Mouse (Mus musculus) testis, postnatal 14 days (tissue): ENCODE results near the gene Bnip3.

Experiments
- DNase-seq: peaks from one replicate; pipeline ENCODE4 v3.0.0; 2021; ENCODE audit warnings: low spot score

The Bnip3 gene

GRCm38 (mm10) chr7:138906441-138906840 lies 2.9 kb downstream of the Bnip3 start:
- no peak for DNase-seq

- DNase-seq: no peak
Observed at GRCm38 (mm10) chr7:138903886-138904435, 5.4 kb downstream of the Bnip3 start.

- no peak for DNase-seq
Observed at GRCm38 (mm10) chr7:138898743-138899142, 10.6 kb downstream of the Bnip3 start.

GRCm38 (mm10) chr7:138898122-138898521 lies 11.2 kb downstream of the Bnip3 start:
- no peak for DNase-seq

DNA sequence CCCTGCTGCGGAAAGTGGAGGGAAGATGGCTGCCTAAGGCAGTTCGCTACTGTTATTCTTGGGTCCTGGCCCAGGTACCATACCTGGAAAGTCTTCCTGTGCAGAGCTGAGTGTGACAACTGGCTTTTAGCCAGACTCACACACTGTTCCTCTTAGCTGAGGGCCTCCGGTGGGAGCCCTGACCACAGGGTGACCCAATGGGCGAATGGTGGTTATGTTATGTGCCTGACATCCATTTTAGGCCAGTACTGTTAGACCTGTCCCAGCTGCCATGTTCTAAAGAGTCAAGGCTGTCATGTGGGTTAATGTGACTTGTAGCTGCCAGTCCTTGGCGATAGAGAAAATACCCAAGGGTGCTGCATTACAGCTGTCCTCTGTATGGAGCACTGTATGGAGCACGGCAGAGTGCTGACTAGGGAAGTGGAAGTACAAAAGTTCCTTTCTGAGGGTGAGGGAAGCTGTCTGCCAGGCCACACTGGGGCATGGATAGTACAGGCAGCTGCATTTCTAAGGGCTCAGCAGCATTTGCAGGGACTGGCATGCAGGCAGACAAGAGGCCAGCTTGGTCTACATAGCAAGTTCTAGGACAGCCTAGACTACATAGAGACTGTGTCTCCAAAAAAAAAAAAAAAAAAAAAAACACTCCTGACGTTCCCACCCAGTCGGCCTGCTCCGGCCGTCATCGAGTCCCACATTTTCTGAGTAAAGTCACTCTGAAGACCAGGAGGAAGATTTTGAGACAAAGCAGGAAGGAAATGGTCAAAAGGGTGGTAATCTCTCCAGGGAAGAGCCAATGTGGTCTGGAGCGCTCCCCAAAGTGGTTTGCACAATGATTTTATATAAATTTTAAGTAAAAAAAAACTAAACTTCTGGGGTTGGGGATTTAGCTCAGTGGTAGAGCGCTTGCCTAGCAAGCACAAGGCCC lies 23.7 kb downstream of the Bnip3 start:
- no peak for DNase-seq

GRCm38 (mm10) chr7:138883724-138884123 lies 25.6 kb downstream of the Bnip3 start:
- no peak for DNase-seq

DNA sequence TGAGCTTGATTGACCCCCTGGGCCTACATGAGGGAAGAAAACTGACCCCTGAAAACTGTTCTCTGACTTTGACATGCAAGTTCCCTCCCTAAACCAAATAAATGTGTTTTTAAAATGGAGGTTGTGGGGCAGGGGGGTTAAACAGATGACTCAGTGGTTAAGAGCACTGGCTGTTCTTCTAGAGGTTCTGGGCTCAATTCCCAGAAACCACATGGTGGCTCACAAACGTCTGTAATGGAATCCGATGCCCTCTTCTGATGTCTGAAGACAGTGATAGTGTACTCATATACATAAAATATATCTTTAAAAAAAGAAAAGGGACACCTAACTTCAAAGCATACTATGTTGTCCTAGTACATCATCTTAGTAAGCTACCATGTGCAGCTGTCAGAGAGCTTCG lies 34.3 kb downstream of the Bnip3 start:
- DNase-seq: no peak

GRCm38 (mm10) chr7:138872956-138873355 lies 36.4 kb downstream of the Bnip3 start:
- DNase-seq: no peak

GRCm38 (mm10) chr7:138868316-138868715 lies 41.0 kb downstream of the Bnip3 start:
- no peak for DNase-seq

DNA sequence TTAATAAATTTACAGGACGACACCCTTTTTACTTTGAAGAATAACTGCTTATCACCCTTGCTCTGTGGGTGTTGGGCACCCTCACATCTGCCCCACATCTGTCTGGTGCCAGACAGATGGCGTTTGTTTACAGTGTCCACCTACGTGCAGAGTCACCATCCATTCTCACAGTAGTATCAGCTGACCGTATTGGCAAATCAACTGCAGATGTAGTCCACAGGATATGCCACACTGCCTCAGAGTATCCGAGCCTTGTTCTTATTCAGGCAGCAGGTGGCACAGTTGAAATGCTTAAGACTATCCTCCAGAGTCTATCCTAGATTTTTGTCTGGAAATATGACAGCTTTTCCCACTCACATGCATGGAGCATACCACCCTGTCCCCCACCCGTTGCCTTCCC lies 42.0 kb downstream of the Bnip3 start:
- DNase-seq: no peak

DNA sequence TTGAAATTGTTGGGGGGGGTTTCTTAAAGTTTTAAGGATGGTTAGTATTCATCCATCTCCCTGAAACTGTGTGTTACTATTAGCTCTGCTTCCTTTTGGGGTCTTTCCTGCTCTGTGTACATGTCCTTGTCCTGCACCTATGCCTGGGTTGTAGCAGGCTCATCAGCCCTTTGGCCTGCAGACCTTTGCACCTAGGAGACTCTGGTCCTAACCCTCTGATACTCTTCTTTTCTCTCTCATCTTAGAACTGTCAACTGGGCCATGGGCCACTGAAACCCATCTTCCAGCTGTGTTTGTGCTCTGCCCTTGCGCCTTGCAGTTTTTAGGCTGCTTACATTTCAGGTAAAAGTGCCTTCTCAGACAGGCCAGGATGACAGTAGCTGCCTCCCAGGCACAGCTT lies 44.5 kb downstream of the Bnip3 start:
- no peak for DNase-seq

GRCm38 (mm10) chr7:138863950-138864572 lies 45.3 kb downstream of the Bnip3 start:
- no peak for DNase-seq

DNA sequence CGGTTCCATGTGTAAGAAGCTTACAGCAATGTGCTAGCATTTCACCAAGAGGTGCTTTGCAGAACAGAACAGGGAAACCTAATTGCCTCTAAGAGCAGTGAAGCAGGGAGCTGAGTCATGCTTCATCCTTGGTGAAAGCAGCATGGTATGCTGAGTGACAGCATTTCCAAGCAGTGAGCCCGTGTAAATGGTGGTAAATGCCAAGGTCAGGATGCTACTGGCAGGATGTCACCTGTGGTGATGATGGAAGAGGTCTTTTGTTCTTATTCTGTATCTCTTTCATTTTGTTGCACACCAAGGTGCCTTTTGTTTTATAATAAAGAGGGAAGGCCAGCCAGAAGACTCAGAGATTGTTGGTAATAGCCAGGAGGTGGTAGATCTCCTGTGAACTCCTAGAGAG lies 52.6 kb downstream of the Bnip3 start:
- DNase-seq: no peak

GRCm38 (mm10) chr7:138854201-138854600 lies 55.1 kb downstream of the Bnip3 start:
- DNase-seq: no peak

DNA sequence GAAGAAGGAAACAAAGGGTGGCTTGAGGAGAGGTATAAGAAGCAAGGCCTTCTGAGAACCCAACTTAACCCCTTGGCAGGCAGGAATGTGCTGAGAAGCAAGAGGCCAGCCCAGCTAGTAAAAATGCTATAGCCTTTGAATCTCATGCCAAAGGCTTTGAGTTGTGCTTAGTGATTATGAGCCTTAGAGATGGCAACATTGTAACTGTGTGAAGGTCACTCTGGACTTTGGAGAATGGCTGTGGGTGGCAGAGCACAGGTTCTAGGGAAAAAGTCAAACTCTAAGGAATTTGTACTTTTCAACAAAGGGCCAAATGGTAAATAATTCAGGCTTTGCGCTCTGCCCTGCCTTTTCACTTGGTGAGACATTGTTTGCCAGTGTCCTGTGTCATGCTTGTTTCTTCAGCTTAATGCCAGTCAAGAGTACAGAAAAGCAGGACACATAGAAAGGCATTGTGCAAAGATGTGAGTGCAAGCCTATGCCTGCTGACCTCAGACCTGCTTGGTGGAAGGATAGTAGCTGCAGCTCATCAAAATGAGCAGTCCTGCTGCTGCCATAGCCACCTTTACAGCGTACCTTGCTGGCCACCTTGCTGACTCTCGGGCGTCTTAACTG lies 55.8 kb downstream of the Bnip3 start:
- DNase-seq: peak; percentile 55

- no peak for DNase-seq
Observed at GRCm38 (mm10) chr7:138850083-138850482, 59.2 kb downstream of the Bnip3 start.

GRCm38 (mm10) chr7:138848028-138848920 lies 61.0 kb downstream of the Bnip3 start:
- no peak for DNase-seq

DNA sequence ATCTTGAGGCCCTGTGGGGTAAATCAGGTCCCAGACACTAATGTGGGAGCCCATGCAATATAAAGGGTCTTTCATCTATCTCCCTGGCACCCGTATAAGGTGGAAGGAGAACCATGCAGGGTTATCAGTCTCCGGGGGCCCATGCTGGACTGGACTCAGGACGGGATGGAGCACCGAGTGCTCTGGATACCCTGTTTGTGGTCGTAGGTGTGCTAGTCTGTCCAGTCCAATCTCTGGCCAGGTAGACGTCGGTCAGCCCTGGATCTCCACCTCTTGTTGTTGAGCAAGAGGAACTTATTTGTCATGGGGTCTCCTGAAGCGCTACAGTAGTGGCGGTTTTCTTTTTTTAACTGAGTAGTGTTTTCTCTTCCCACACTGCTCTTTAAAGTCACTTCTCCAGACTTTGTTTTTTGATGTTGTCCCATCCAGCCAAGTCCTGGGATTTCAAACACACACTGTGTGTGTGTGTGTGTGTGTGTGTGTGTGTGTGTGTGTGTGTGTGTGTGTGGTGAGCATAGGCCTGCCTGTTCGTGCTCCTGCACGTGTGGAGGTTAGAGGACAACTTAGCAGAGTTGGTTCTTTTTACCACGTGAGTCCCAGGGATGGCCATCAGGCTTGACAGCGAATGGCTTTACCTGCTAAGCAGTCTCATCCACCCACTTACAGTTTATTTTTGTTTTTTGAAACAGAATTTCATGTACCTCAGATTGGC lies 61.8 kb downstream of the Bnip3 start:
- DNase-seq: no peak

DNA sequence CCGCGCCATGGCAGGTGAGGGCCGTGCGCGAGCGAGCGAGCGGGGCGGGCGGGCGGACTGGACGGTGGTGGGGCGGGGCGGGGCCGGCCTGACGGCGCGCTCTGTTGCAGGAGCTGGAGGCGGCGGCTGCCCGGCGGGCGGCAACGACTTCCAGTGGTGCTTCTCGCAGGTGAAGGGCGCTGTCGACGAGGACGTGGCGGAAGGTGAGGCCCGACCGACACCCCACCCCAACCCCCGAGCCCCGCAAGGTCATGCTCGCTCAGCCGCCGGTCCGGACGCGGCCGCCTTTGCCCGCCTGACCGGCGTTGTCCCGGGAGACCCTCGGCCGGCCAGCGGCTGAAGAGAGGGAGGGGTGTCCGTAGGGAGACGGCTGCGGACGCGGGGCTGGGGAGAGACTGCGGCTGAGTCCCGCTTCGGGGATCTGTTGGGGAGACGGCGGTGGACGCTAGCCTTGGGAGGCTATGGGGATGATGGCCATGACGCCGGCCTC lies 62.8 kb downstream of the Bnip3 start:
- DNase-seq: peak; percentile 77

- DNase-seq: peak; percentile 97
Observed at GRCm38 (mm10) chr7:138845544-138846391, 63.6 kb downstream of the Bnip3 start, which contains the start of the genes Ppp2r2d and Mapk1ip1. Gene Ppp2r2d, plus strand, starts transcription at chr7:138846079. Gene Mapk1ip1, minus strand, starts transcription at chr7:138846273.
